Mouse (Mus musculus) urinary bladder, postnatal 25 days (tissue): ENCODE measurements around the gene Gmeb2.

Source experiments
- DNase-seq: peaks from one replicate; pipeline ENCODE4 v3.0.0; 2022; ENCODE audit warnings: low spot score

The Gmeb2 gene

DNA sequence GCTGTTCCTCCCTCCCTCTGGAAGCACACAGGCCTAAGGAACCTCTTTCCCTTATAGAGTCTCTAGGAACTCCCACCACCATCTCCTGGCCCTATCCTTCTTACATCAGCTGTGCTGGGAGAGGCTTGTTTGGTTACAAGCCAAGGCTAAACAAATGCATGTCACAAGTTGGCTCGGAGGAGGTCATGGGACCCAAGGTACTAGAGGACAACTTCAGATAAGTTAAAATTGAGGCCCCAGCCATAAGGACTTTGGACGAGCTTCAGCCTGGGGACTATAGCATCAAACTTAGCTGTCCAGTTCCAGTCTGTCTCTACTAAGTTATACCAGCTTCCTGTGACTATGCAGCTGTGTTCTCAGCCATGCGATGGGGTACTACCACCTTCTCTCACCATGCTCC, 60.7 kb downstream of the Gmeb2 start:
- DNase-seq: no peak

GRCm38 (mm10) chr2:181224994-181225393, 62.8 kb downstream of the Gmeb2 start:
- no peak for DNase-seq

GRCm38 (mm10) chr2:181220361-181220760, 67.5 kb downstream of the Gmeb2 start:
- no peak for DNase-seq

- DNase-seq: peak; percentile 39
Measured at GRCm38 (mm10) chr2:181219538-181220216, 68.2 kb downstream of the Gmeb2 start, which contains the start of gene Fndc11. Fndc11 (plus strand) TSS chr2:181220013.

DNA sequence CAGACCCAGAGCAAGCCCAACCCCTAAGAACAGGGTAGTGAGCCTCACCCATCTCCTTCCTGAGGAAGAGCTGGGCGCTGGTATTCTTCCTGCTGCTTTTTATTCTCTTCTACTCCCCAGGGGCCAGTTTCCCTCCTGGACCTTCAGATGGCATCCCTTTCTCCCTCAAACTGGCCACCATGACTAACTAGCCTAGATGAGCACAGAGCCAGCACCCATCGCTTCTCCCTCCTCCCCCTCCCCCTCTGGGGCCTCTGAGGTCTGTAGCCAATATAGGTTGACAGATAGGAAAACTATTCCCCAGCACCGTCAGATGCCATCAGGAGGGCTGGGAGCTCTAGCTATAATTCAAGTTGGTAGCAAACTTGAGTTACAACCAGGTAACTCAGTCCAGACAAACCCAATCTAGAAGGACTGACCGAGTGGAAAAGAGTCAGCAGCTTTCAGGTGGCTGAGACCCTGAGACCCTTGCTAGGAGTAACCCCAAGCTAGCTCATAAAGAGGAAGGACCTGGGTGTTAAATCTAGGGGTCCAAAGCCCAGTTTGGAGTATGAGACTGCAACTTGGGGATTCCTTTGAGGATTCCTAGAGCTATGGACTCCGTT, 68.9 kb downstream of the Gmeb2 start:
- DNase-seq: no peak

- DNase-seq: no peak
Measured at GRCm38 (mm10) chr2:181216037-181216436, 71.8 kb downstream of the Gmeb2 start.

GRCm38 (mm10) chr2:181213021-181213445, 74.8 kb downstream of the Gmeb2 start, which contains the start of gene Srms:
Srms (minus strand) TSS chr2:181213185.
- DNase-seq: no peak

- DNase-seq: no peak
Measured at GRCm38 (mm10) chr2:181212389-181213020, 75.3 kb downstream of the Gmeb2 start.

DNA sequence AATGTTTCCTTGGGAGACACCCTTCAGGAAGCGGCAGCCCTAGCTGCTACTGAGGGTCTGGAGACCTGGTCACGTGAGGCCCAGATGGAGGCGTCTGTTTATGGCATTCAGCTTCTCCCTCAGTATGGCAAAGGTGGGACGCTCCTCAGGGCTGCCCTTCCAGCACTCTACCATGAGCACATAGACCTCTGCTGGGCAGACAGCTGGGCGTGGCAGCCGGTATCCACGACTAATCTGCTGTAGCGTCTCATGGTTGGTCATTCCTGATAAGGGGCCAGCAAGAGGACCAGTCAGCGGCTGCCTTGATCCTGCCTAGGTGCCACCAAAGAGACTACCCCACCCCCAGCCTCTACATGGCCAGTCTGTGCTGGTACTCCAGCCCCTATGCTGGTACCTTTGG, 81.7 kb downstream of the Gmeb2 start:
- DNase-seq: no peak

- no peak for DNase-seq
Measured at GRCm38 (mm10) chr2:181205678-181206077, 82.2 kb downstream of the Gmeb2 start.

DNA sequence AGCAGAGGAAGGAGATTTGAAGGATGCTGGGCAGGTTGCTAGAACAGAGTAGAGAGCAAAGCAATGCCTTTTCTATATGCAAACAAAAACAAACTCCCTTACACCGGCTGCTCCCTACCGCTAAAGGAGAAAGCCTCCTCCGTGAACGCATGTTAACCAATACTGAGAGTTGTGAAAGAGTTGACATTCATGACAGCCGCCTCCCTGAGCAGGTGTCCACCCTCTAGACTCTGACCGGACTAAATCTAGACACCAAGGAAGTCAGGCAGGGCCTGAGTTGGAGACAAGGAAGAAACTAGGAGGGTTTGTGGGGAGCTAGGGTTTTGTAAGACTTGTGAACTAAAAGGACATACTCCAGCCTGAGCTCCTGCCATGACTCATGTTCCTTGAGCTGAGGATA, 84.9 kb downstream of the Gmeb2 start:
- DNase-seq: no peak

GRCm38 (mm10) chr2:181202422-181202821, 85.4 kb downstream of the Gmeb2 start, which contains the start of gene Ptk6:
Ptk6 (minus strand) TSS chr2:181202789.
- DNase-seq: no peak

DNA sequence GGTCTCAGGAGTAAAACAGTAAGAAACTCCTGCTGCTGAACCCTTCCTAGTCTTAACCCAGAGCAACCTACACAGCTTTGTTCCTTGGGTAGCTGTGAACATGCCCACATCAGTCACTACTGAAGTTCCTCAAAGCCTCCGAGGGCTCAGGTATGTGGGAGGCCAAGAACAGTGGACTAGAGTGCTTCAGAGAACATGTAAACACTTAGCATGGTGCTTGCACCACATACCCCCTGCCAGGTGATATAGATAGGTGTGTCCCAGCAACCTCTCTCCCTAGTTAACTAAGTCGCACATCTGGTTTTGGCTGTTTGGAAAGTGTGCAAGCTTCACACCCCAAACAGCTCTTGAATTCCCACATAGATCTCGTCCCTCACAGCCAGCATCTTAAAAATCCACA, 86.2 kb downstream of the Gmeb2 start:
- DNase-seq: no peak
